Mouse (Mus musculus) stomach, postnatal 0 days (tissue): ENCODE results near the gene Ndst4.

Experiments
- CTCF ChIP-seq: IDR thresholded peaks from 2 replicates; pipeline ENCODE4 v1.5.1; 2016; ENCODE audit warnings: antibody characterized with exemption, low read depth, mild to moderate bottlenecking, moderate library complexity
- EP300 ChIP-seq: optimal IDR thresholded peaks from 2 replicates; pipeline ENCODE3; 2016; ENCODE audit warnings: antibody characterized with exemption

DNA sequence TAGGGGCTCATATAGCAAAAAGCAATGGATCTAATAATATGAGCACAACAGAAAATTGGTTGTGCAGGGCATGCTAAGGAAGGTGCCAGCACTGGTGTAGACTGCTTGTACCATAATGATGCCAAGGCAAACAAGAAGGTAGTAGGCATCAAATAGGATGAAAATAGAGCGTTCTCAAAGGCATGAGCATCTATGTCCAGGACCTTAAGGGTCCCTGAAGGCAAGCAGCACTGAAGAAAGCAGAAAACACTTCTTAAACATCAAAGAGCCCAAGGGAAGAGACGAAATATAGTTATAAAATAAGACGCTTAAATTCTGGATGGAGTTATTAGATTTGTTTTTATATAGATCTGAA, 341.2 kb downstream of the Ndst4 start:
- TF ChIP-seq CTCF (no peak), EP300 (no peak)
